Mouse (Mus musculus) forebrain, embryonic 14.5 days (tissue): ENCODE results near the gene Prkag3. TPM values are rescaled to one million over a fixed set of nuclear protein-coding genes. Genes with fewer than 3 reads are reported as not detected.
A peak's percentile ranks its signal among the peaks of the same experiment; 100 is the strongest.

Source experiments
- ATAC-seq: fragments of 200-750 bp; cut with Nextera tagmentation; 2 replicates; pipeline ENCODE4 v1.8.0; 2017; ENCODE audit warnings: mild to moderate bottlenecking, moderate library complexity
- DNase-seq: peaks from one replicate; pipeline ENCODE4 v3.0.0-alpha.2; 2015; ENCODE audit warnings: low spot score
- H3K27ac ChIP-seq: fragments of 300-500 bp; sonication (generic); 2 replicates; pipeline ENCODE4 v1.5.1; 2014; ENCODE audit warnings: low read depth, mild to moderate bottlenecking, control low read depth, low read length, moderate library complexity
- H3K27me3 ChIP-seq: fragments of 300-500 bp; sonication (generic); replicated peaks from 2 replicates; pipeline ENCODE4 v1.6.1; 2014; ENCODE audit warnings: low read length, control low read depth, mixed read lengths; ENCODE audit not compliant: control insufficient read depth, insufficient read depth
- H3K36me3 ChIP-seq: fragments of 300-500 bp; sonication (generic); 2 replicates; pipeline ENCODE4 v1.6.1; 2014; ENCODE audit warnings: low read length, control low read depth; ENCODE audit not compliant: control insufficient read depth, insufficient read depth
- H3K4me1 ChIP-seq: fragments of 300-500 bp; sonication (generic); 2 replicates; pipeline ENCODE4 v1.6.1; 2014; ENCODE audit warnings: antibody characterized with exemption, low read length, control low read depth; ENCODE audit not compliant: control insufficient read depth, insufficient read depth
- H3K4me2 ChIP-seq: fragments of 300-500 bp; sonication (generic); 2 replicates; pipeline ENCODE4 v1.6.1; 2014; ENCODE audit warnings: mild to moderate bottlenecking, control low read depth, low read length
- H3K4me3 ChIP-seq: fragments of 300-500 bp; sonication (generic); 2 replicates; pipeline ENCODE4 v1.5.1; 2014; ENCODE audit warnings: low read depth, low read length, control low read depth
- H3K9ac ChIP-seq: fragments of 300-500 bp; sonication (generic); 2 replicates; pipeline ENCODE4 v1.6.1; 2014; ENCODE audit warnings: mild to moderate bottlenecking, low read length, control low read depth, moderate library complexity
- H3K9me3 ChIP-seq: fragments of 300-500 bp; sonication (generic); replicated peaks from 2 replicates; pipeline ENCODE4 v1.6.1; 2016; ENCODE audit warnings: low read length, control low read depth, mixed read lengths; ENCODE audit not compliant: control insufficient read depth
- WGBS: fragments of 180-500 bp; shearing (Covaris S2); extraction: QIAGEN DNeasy Blood & Tissue Kit; methylation state at CpG from one replicate; pipeline ENCODE4 v1.1.7; 2014; 5-methylcytosine and 5-hydroxymethylcytosine counted together
- polyA plus RNA-seq: library from polyadenylated mRNA; unstranded; fragments of >200 nt; fragmentation: Nextera tagmentation; extraction: Ambion mirVana; gene quantifications from 2 replicates; pipeline ENCODE4 v1.2.1, GENCODE M21; 2014

Prkag3 gene
- polyA plus RNA-seq, result not detected in 2 replicates

- Histone ChIP-seq H3K27ac (no peak within 1 kb of the TSS), H3K27me3 (peaks cover 13% of the 10 kb centered on the region; the same call in 1 of the 2 replicates), H3K9ac (peak within 1 kb of the TSS; percentile 14; the same call in 1 of the 2 replicates), H3K4me3 (no peak within 1 kb of the TSS), H3K9me3 (no peaks in the 10 kb centered on the region), H3K4me2 (peak within 1 kb of the TSS; percentile 41), H3K36me3 (no peaks in the 10 kb centered on the region), H3K4me1 (no peaks in the 10 kb centered on the region)
- ATAC-seq, result 0 out of 2 replicates have a peak, but pooled peaks have one; percentile 37
- peak; percentile 53 for DNase-seq
- 7% methylated on average over 30 of the region's 30 CpGs for WGBS
Measured at GRCm38 (mm10) chr1:74748643-74749271, at the start of gene Prkag3. TSS of gene Prkag3 (minus strand) at chr1:74749221.

DNA sequence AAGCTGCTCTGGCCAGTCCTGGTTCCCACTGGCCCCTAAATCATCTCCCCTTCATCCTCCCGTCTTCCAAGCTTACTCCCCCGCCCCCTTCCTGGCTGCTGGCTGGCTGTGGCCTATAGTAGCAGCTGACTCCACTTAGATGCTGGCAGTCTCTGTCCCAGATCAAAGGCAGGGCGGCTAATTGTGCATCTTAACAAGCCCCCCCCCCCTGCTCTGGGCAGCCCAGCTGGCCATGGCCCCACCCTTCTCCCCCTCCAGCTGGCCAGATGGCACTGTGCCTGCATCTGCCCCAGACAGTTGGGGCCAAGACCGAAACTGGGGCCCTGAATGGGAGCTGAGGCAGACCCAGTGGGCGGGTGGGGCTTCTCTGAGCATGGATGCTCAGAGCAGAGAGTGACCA lies 48.4 kb upstream of the Prkag3 start:
- H3K9me3 ChIP-seq, result no peaks in the 10 kb centered on the region
- peak; percentile 83 for ATAC-seq
- H3K4me3 ChIP-seq, result no peak overlapping the region
- H3K4me1 ChIP-seq, result peaks cover 22% of the 10 kb centered on the region
- H3K9ac ChIP-seq, result no peak overlapping the region
- 2% methylated on average over 5 of the region's 5 CpGs for WGBS
- H3K27me3 ChIP-seq, result peaks cover 79% of the 10 kb centered on the region
- H3K27ac ChIP-seq, result no peak overlapping the region
- no peaks in the 10 kb centered on the region for H3K36me3 ChIP-seq
- DNase-seq, result peak; percentile 85
- H3K4me2 ChIP-seq, result 0 out of 2 replicates have a peak overlapping the region, but pooled peaks have one; percentile 12

DNA sequence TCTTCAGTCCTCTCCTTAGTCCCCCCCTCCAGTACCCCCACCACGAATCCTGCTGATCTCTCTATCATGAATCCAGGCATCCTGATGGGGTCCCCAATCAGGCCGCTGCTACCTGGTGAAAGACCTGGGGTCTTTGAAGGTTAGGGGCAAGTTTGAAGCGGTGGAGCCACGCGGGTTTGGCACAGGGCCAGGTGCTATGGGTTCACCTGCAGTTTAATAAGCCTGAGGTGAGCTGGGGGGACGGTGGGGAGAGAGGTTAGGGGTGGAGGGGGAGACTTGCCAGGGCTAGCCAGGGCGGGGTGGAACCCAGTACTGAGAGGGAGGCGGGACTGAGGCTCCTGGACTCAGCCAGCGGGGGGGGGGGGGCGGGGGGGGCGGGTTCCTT lies 46.1 kb upstream of the Prkag3 start:
- Histone ChIP-seq H3K27ac (no peak overlapping the region), H3K4me2 (peak overlapping the region; percentile 39; the same call in 1 of the 2 replicates), H3K4me3 (no peak overlapping the region), H3K9ac (no peak overlapping the region), H3K36me3 (no peaks in the 10 kb centered on the region), H3K9me3 (no peaks in the 10 kb centered on the region), H3K4me1 (peaks cover 22% of the 10 kb centered on the region), H3K27me3 (peaks cover 82% of the 10 kb centered on the region)
- 5% methylated on average over 9 of the region's 11 CpGs for WGBS
- ATAC-seq (no peak), DNase-seq (no peak)

DNA sequence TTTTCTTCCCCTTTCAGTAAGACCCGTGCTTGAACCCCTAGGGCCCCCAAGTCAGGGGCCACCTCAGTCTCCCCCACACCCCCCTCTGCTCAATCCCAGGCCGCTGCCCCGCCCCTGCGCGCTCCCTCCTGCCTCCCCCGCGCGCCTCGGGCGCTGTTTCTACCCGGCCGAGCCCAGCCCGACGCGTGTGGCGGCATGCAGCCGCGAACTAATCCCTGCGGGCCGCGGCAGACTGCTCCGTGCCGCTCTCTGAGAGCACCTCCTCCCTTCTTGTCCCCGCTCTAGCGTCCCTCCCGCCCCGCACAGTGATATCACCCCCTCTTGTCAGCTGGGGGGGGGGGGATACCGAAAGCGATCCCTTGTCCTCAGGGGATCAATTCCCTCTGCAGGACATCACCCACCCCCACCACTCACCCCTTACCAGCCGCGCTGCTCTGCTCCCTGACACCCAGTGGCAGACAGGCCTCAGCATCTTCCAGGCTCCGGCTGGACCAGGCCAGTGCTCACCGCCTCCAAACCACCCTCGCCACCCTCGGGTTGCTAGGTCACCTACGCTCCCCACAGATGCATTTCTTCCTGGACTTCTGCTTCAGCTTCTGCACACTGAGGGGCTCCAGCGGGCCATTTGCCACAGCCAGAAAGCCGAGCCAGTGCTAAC lies 45.6 kb upstream of the Prkag3 start:
- H3K9ac ChIP-seq, result peak overlapping the region; percentile 18; the same call in 1 of the 2 replicates
- no peak overlapping the region for H3K27ac ChIP-seq
- ATAC-seq (no peak), DNase-seq (peak; percentile 56)
- H3K36me3 ChIP-seq, result no peaks in the 10 kb centered on the region
- H3K9me3 ChIP-seq, result no peaks in the 10 kb centered on the region
- H3K4me3 ChIP-seq, result peak overlapping the region; percentile 22; the same call in 1 of the 2 replicates
- peaks cover 22% of the 10 kb centered on the region for H3K4me1 ChIP-seq
- peaks cover 82% of the 10 kb centered on the region for H3K27me3 ChIP-seq
- peak overlapping the region; percentile 39 for H3K4me2 ChIP-seq
- WGBS, result 1% methylated on average over 32 of the region's 38 CpGs

- peaks cover 20% of the 10 kb centered on the region for H3K4me1 ChIP-seq
- H3K27me3 ChIP-seq, result peaks cover 81% of the 10 kb centered on the region
- H3K9me3 ChIP-seq, result no peaks in the 10 kb centered on the region
- WGBS, result 7% methylated on average over 19 of the region's 19 CpGs
- DNase-seq, result no peak
- H3K27ac ChIP-seq, result no peak overlapping the region
- no peak overlapping the region for H3K9ac ChIP-seq
- no peak overlapping the region for H3K4me3 ChIP-seq
- no peak for ATAC-seq
- no peak overlapping the region for H3K4me2 ChIP-seq
- no peaks in the 10 kb centered on the region for H3K36me3 ChIP-seq
Measured at GRCm38 (mm10) chr1:74792831-74793660, 44.0 kb upstream of the Prkag3 start.

DNA sequence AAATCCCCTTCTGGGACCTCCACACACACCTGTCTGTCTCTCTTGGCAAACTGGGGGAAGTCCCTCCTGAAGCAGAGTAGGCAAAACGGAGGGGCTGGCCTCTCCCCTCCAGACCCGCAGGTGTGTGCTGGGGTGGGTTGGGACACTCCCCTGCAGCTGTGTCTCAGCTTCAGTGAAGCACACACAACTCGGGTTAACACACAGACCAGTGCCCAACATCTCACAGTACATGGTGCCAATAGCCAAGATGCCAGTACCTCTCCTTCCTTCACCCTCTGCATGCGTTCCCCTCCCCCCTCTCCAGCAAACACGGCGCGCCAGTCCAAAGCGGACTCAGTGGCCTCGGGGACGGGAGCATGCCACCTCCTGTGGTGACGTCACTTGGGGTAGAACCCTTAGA lies 42.2 kb upstream of the Prkag3 start, which contains the start of gene Wnt10a:
Gene Wnt10a, plus strand, starts transcription at position 268 of the 400 bp plus-strand sequence.
- H3K4me1 ChIP-seq, result peaks cover 10% of the 10 kb centered on the region
- H3K27ac ChIP-seq, result no peak within 1 kb of the TSS
- WGBS, result 0% methylated on average over 7 of the region's 11 CpGs
- H3K9ac ChIP-seq, result no peak within 1 kb of the TSS
- ATAC-seq (no peak; the same call in 1 of the 2 replicates), DNase-seq (no peak)
- peak within 1 kb of the TSS; percentile 45 for H3K4me2 ChIP-seq
- H3K4me3 ChIP-seq, result peak within 1 kb of the TSS; percentile 22
- H3K36me3 ChIP-seq, result no peaks in the 10 kb centered on the region
- H3K9me3 ChIP-seq, result no peaks in the 10 kb centered on the region
- H3K27me3 ChIP-seq, result peaks cover 88% of the 10 kb centered on the region

- Histone ChIP-seq H3K27me3 (peaks cover 87% of the 10 kb centered on the region), H3K4me3 (no peak overlapping the region), H3K4me1 (peaks cover 10% of the 10 kb centered on the region; the same call in 1 of the 2 replicates), H3K27ac (no peak overlapping the region), H3K9ac (no peak overlapping the region), H3K9me3 (no peaks in the 10 kb centered on the region; the same call in 1 of the 2 replicates), H3K4me2 (no peak overlapping the region), H3K36me3 (no peaks in the 10 kb centered on the region)
- DNase-seq, result no peak
- WGBS, result 2% methylated on average over 3 of the region's 3 CpGs
- no peak for ATAC-seq
Measured at GRCm38 (mm10) chr1:74790095-74790494, 41.1 kb upstream of the Prkag3 start.

- WGBS, result 12% methylated on average over 6 of the region's 6 CpGs
Measured at GRCm38 (mm10) chr1:74788603-74789176, 39.7 kb upstream of the Prkag3 start.

More at GRCm38 (mm10) chr1:74788603-74789176, 39.7 kb upstream of the Prkag3 start:
- ATAC-seq, result no peak
- H3K36me3 ChIP-seq, result no peaks in the 10 kb centered on the region
- no peak overlapping the region for H3K27ac ChIP-seq
- peaks cover 87% of the 10 kb centered on the region for H3K27me3 ChIP-seq
- no peak overlapping the region for H3K9ac ChIP-seq
- no peaks in the 10 kb centered on the region; the same call in 1 of the 2 replicates for H3K9me3 ChIP-seq
- H3K4me3 ChIP-seq, result no peak overlapping the region
- DNase-seq, result no peak
- peaks cover 7% of the 10 kb centered on the region; the same call in 1 of the 2 replicates for H3K4me1 ChIP-seq
- H3K4me2 ChIP-seq, result no peak overlapping the region
